Mouse (Mus musculus): ENCODE results near the gene Marf1. TPM values are rescaled to one million over a fixed set of nuclear protein-coding genes. Genes with fewer than 3 reads are reported as not detected.
"Not testable (repeated sequence)": the region's sequence is repeated elsewhere in the genome, so short reads cannot be mapped to it uniquely, and the experiment has no call there.

The Marf1 gene
- total RNA-seq, 2 experiments from 2014 or later = 112 to 117 TPM

DNA sequence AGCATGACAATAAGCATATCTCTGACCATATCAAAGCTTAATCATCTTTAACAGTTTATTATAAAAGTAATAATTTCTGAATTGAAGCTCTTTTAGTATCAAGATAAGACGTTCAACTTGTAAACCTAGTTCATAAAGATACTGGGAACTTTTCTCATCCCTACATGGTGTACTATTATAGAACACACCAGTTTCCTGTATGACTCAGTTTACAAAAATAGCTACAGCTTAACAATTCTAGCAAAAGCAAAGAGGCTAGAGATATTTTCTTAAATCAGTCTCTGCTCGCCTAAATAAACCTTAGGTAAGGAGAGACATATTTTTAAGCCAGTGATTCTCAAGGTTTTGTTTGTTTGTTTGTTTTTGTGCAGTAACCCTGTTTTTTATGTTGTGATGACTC is 80.2 kb downstream of the Marf1 start:
- no peak for DNase-seq (ENCODE audit: extremely low spot score in 1 of 2, low spot score in 1 of 2)

DNA sequence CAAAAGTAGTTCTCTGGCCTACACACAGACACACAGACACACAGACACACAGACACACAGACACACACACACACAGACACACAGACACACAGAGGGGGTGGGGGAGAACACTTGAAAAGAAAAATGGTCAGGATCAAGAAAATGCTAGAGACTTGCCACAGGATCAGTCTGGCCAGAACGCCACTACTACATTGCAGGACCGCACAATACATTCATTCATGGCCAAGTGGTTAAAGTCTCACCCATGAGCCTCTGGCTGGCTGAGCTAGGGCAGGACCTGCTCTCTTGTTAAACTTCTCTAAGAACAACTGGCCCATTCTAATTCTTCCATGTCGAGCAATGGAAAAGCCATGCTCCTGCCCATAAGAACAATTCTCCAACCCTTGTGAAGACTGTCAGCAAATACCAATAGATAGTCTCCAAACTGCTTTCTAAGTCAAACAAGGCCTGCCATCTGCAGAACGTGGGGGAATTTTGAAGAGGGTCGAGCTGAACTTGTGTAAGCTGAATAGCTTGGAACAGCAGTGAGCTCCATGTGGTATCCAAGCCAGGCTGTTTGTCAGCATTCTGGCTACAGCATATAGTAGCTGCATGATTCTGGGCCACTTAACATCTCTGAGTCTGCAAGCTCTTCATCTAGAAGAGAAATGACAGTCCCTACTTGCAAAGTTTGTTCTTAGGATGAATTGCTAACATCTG is 92.5 kb downstream of the Marf1 start:
- DNase-seq (ENCODE audit: extremely low spot score in 1 of 2, low spot score in 1 of 2) = no peak

DNA sequence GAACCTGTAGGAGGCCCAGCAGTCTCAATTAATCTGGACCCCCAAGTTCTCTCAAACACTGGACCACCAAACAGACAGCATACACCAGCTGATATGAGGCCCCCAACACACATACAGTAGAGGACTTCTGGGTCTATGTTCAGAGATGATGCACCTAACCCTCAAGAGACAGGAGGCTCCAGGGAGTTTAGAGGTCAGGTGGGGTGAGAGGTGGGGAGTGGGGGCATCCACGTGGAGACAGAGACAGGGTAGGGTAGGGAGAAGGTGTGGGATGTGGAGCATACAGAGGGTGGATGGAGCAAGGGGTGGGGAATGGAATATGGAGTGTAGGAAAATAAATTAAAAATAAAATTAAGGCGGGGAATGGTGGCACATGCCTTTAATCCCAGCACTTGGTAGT is 94.5 kb downstream of the Marf1 start:
- not testable (repeated sequence) for DNase-seq (ENCODE audit: extremely low spot score in 1 of 2, low spot score in 1 of 2)

DNA sequence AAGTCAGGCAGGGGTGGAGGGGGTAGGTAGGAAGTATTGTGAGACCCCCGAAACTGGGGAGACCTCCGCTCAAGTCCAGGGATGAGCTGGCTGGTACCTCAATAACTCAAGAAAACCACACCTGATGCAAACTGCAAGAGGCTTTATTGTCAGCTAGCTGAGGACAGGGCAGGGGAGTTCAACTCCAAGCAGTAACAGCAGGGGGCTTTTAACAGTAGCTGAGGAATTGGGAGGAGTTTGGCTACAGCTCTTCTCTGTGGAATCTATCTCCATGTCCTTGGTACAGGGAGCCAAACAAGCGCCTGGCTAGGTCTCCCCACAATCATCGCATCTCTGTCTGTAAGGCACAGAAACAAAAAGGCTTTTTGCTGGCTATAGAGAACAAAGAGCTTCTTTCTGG is 96.6 kb downstream of the Marf1 start:
- DNase-seq (ENCODE audit: extremely low spot score in 1 of 2, low spot score in 1 of 2) = not testable (repeated sequence)

DNA sequence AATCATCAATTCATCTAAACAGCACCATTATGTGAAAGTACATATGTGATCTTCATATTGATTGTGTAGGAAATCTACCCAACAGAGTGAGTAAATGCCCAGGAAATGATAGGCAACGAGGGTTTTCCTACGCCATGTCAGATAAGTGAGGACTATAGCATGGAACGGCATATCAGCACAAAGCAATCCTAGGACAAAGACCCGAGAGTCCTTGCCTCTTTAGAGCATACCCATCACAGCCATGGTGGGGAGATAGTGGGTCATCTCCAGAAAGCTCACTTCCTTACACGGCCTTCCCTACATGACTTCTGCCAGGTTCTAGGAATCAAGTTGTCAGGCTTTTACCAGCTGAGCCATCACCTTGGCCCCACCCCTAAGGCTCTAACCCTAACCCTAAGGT is 103.3 kb downstream of the Marf1 start:
- DNase-seq (ENCODE audit: extremely low spot score in 1 of 2, low spot score in 1 of 2) = no peak

Small RNA genes within 50 kb of the gene (microRNA-seq; reads per million reads assigned to microRNA genes)
- 0 reads per million in 2 experiments for gene Gm27671
- gene Mir484 = 1,917 to 2,329 reads per million in 2 experiments

Other genes with a start within 250 kb of the Marf1 start
- gene 2900011O08Rik, start 176.7 kb downstream of the Marf1 start, total RNA-seq (2021) = 100 to 1,000 TPM; 259 to 282 TPM
- 1 to 10 TPM in 1 of 2 experiments, under 1 TPM in 1; 0.98 to 1.5 TPM for gene Ifitm7, start 176.5 kb downstream of the Marf1 start, total RNA-seq (2021)
- 10 to 100 TPM; 28.4 to 30.9 TPM for gene Nde1, start 76 bp downstream of the Marf1 start, total RNA-seq (2021)
- gene Myh11, start 128.0 kb upstream of the Marf1 start, total RNA-seq (2021) = 1 to 10 TPM; 3.8 to 4.9 TPM
- gene Fopnl, start 154.1 kb upstream of the Marf1 start, total RNA-seq (2021) = 10 to 100 TPM; 50.3 to 54.7 TPM
- 10 to 100 TPM; 10.7 to 16.5 TPM for gene Abcc1, start 198.2 kb upstream of the Marf1 start, total RNA-seq (2021)

All from layer of hippocampus, postnatal 25 days (tissue).